ENCODE assay signal across 9 mouse cellular contexts in the genomic region with DNA sequence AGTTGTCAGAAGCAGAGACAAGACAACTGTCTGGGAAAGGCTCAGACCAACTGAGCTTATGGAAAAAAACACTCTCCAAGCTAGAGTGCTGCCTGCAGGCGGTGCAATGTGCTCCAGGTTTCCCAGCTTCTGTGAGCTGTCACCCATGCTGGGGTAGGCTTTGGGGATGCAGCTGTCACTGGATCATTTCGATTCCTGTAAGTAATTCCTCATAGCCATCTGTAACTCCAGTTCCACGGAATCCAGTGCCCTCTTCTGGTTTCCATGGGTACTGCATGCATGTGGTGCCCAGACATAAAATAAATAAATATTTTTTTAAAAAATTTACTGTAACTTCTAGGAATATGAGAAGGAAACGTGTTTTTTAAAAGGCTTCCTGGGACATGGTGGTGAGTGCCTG. TPM values are rescaled to one million over a fixed set of nuclear protein-coding genes. Genes with fewer than 3 reads are reported as not detected.
DNase-seq lines count a peak whose midpoint lies in the region; ATAC-seq lines count a peak whose summit lies in the region.
"Had no signal": no experiment of that assay in that cellular context is flagged by ENCODE, and none has a peak within 500 bp of the region (broad histone marks: within the 10 kb centered on the region; RNA-seq: fewer than 3 reads in every experiment).

No protein-coding gene starts in this region.

- DNase-seq in heart, adult 18-20 months: peak; percentile 32 to 81
- DNase-seq in ZHBTc4 (ENCODE audit: low read depth, low spot score): peak; percentile 67
- DNase-seq in gastrocnemius, postnatal 4 days (ENCODE audit: low spot score in 2 of 2): peak; percentile 46 to 66
- DNase-seq in layer of hippocampus, postnatal 25 days (ENCODE audit: extremely low spot score in 1 of 2, low spot score in 1 of 2): peak; percentile 54 to 84
- DNase-seq in mesoderm, embryonic 11.5 days (ENCODE audit: low read depth, low spot score): peak; percentile 60
- peak; percentile 39 for DNase-seq in splenic B cell, adult 2 months (ENCODE audit: low read depth, low spot score)

- H3K27ac ChIP-seq in heart, embryonic 11.5 days (ENCODE audit: low read depth, low read length): no peak overlapping the region
- H3K27ac ChIP-seq: liver, embryonic 15.5 days had no signal

- H3K4me3 ChIP-seq in heart, embryonic 11.5 days (ENCODE audit: low read depth, low read length): no peak overlapping the region
- H3K4me3 ChIP-seq: liver, embryonic 15.5 days had no signal

- no peak for ATAC-seq in heart, embryonic 11.5 days (replicated peaks; ENCODE audit: insufficient number of reproducible peaks, low FRiP score, low TSS enrichment)
- peak; percentile 56; the same call in 1 of the 2 replicates for ATAC-seq in common myeloid progenitor, adult 5-6 weeks (replicated peaks; ENCODE audit: low read depth, poor library complexity, severe bottlenecking)

- 17% methylated on average over 4 of the region's 4 CpGs for WGBS in heart, embryonic 11.5 days (ENCODE audit: insufficient replicate concordance)

- no peaks in the 10 kb centered on the region for H3K9me3 ChIP-seq in heart, embryonic 11.5 days (replicated peaks; ENCODE audit: control insufficient read depth, low read length)
- H3K9me3 ChIP-seq: liver, embryonic 15.5 days had no signal

- H3K36me3 ChIP-seq in heart, embryonic 11.5 days (ENCODE audit: control insufficient read depth, insufficient read depth, low read length): no peaks in the 10 kb centered on the region
- H3K36me3 ChIP-seq in splenic B cell, adult 2 months (ENCODE audit: control insufficient read depth, insufficient read depth, low read length, poor library complexity, severe bottlenecking): no peaks in the 10 kb centered on the region; the same call in 1 of the 2 replicates
- H3K36me3 ChIP-seq: liver, embryonic 15.5 days had no signal

- H3K4me1 ChIP-seq in heart, embryonic 11.5 days (ENCODE audit: control insufficient read depth, insufficient read depth, low read length): no peaks in the 10 kb centered on the region
- H3K4me1 ChIP-seq: liver, embryonic 15.5 days had no signal

- H3K9ac ChIP-seq in heart, embryonic 11.5 days (ENCODE audit: low read depth, low read length): no peak overlapping the region
- H3K9ac ChIP-seq: liver, embryonic 15.5 days had no signal

- H3K4me2 ChIP-seq in heart, embryonic 11.5 days: no peak overlapping the region
- H3K4me2 ChIP-seq: liver, embryonic 15.5 days had no signal

- no peaks in the 10 kb centered on the region for H3K27me3 ChIP-seq in heart, embryonic 11.5 days (ENCODE audit: control insufficient read depth, insufficient read depth, low read length)
- no peaks in the 10 kb centered on the region for H3K27me3 ChIP-seq in splenic B cell, adult 2 months (ENCODE audit: control insufficient read depth, insufficient read depth, low read length, poor library complexity, severe bottlenecking)
- H3K27me3 ChIP-seq: liver, embryonic 15.5 days had no signal

RNA-seq across cellular contexts. Expression of a gene that starts 5.2 kb away (rescaled TPM):
- not detected for total RNA-seq in heart, adult 18-20 months (2021)
- polyA plus RNA-seq in heart, embryonic 11.5 days (2014; fragmentation: Nextera tagmentation; extraction: Ambion mirVana): not detected in 2 replicates
- not detected in 2 replicates for total RNA-seq in common myeloid progenitor, adult 5-6 weeks (2017)
- not detected for total RNA-seq in gastrocnemius, postnatal 4 days (2021)
- not detected for total RNA-seq in layer of hippocampus, postnatal 25 days (2021)
- polyA plus RNA-seq: liver, embryonic 15.5 days had no signal

RNA-seq across cellular contexts. Expression of a gene that starts 10.0 kb away (rescaled TPM):
- total RNA-seq in heart, adult 18-20 months (2021): 10 to 100 TPM; 61.7 to 74.5 TPM
- polyA plus RNA-seq in heart, embryonic 11.5 days (2014; fragmentation: Nextera tagmentation; extraction: Ambion mirVana): 33.1 and 35.9 TPM in 2 replicates
- total RNA-seq in common myeloid progenitor, adult 5-6 weeks (2017): 23.2 and 29.0 TPM in 2 replicates
- 10 to 100 TPM; 34.0 to 37.8 TPM for total RNA-seq in gastrocnemius, postnatal 4 days (2021)
- total RNA-seq in layer of hippocampus, postnatal 25 days (2021): 10 to 100 TPM; 43.9 to 47.9 TPM
